Mouse (Mus musculus) T-helper 17 cell (primary cell): Measurements from ENCODE around the gene Nhp2.
"Not testable (repeated sequence)": the region's sequence is repeated elsewhere in the genome, so short reads cannot be mapped to it uniquely, and the experiment has no call there.

Source experiments
- in situ Hi-C, 2 experiments: fragments of 300-600 bp; cut with MboI, MseI; formaldehyde crosslinking; loops; 1 replicate in 1 of 2; 2 replicates in 1 of 2; pipeline ENCODE4 v1.15.1; 2025; ENCODE audit warnings: high pct_unique_total_duplicates in 2 of 2

Gene Nhp2

GRCm38 (mm10) chr11:51605602-51606446 lies 13.7 kb upstream of the Nhp2 start:
- in situ Hi-C loops = no loop called here

DNA sequence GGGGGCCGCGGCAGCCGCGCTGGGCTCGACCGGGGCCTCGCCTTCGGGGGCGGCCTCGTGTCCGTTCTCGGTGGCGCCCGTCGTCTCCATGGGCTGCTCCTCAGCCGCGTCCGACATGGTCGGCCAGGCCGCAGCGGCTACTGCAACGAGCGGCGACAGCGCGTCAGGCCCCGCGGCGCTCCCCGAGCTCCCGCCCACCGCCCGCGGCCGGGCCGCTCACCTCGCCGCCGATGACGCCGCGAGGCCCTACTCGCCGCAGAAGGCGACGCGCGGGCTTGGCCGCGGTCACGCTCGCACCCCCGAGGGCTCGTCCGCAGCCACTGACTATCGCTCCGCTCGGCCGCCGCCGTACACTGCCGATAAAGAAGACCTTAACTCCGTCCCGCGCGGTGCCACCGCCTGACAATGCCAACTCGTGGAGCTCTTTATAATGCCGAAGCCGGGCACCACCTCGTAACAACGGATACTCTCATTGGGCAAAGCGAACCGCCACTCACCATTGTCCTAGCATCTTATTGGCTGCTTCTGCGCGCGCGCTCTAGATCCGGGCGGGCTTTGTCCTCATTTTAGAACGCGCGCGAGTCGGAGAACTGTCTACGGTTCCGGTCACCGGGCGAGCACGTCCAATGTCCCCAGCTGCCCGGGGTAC lies 13.0 kb upstream of the Nhp2 start, which contains the start of gene Hnrnpab:
Gene Hnrnpab, minus strand, starts transcription at position 401 of the 649 bp plus-strand sequence.
- in situ Hi-C loops = no loop called here

DNA sequence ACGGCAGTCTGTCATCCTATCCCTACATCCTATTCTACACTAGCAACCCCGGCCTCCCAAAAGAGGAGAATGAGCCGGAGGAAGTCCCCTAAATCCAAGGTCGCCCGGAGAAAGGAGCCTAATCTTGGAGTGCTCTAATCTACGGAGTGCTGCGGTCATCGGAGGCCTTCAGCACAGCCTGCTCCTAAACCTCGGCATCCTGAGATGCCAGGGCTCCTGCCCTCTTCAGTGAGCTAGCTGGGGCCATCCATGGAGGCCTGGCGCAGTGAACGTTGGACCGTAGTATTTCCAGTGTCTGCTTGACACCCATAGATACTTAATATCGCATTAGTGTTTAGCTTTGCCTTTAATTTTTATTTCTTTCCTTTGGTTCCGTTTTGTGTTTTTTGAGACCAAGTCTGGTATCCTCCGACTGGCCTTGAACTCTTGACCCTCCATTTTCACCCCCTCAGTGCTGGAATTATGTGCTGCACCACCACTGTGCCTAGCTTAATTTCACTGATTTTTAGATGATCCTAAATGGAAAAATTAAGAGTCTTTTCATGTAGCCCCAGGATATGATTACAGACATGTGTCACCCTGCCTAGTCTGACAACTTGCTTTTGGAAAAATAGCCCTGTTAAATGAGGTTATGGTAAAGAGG lies 12.3 kb upstream of the Nhp2 start:
- in situ Hi-C loops = no loop called here

- in situ Hi-C loops = no loop called here
Observed at GRCm38 (mm10) chr11:51609266-51609909, 10.1 kb upstream of the Nhp2 start.

GRCm38 (mm10) chr11:51609940-51610339 lies 9.6 kb upstream of the Nhp2 start:
- in situ Hi-C loops = not testable (repeated sequence)

GRCm38 (mm10) chr11:51614256-51614655 lies 5.3 kb upstream of the Nhp2 start:
- in situ Hi-C loops = no loop called here

DNA sequence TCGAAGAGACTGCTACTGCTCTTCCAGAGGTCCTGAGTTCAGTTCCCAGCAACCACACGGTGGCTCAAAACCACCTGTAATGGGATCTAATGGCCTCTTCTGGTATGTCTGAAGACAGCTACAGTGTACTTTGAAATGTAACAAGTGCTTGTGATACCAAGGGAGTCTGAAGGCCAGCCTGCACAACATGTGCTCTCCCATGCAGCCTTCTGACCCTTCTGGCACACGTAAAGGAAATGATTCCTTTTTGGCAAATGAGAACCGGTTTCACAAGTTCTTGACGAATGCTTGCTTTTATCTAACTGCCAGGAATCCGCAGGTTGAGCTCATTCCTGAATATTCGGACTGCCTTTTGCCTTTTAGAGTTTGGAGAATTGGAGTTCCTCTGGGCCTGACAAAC lies 4.4 kb upstream of the Nhp2 start:
- in situ Hi-C loops = loop anchor here (5.0 kb wide), 3 partner anchors 37 to 72 kb away; partner anchors contain the start of genes 0610009B22Rik (in 1 of the 2), D930048N14Rik (in 1 of the 2) and N4bp3 (in 1 of the 2)

DNA sequence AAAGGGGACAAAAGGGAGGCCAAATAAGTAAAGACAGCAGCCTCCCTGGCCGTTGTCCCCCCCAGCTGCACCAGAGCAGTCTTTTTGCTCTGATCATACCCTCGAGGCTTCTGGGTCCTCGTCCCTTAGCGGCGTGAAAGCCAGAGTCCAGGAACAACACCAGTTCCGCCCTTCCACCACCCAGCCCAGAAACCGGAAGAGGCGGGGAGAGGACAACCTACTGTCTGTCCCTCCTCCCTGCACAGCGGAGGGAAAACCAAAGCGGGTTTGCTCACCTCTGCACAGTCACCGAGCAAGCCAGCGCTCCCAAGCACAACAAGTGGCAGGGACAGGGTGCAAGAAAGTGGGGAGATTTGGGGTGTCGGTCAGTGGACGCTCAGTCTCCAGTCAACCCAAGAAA lies 3.9 kb upstream of the Nhp2 start:
- in situ Hi-C loops = loop anchor here (5.0 kb wide), 3 partner anchors 37 to 72 kb away; partner anchors contain the start of genes 0610009B22Rik (in 1 of the 2), D930048N14Rik (in 1 of the 2) and N4bp3 (in 1 of the 2)

GRCm38 (mm10) chr11:51616113-51616512 lies 3.4 kb upstream of the Nhp2 start:
- in situ Hi-C loops = loop anchor here (5.0 kb wide), 3 partner anchors 36 to 71 kb away; partner anchors contain the start of genes 0610009B22Rik (in 1 of the 2), D930048N14Rik (in 1 of the 2) and N4bp3 (in 1 of the 2)

GRCm38 (mm10) chr11:51617693-51618092 lies 1.8 kb upstream of the Nhp2 start:
- in situ Hi-C loops = loop anchor here (5.0 kb wide), 3 partner anchors 35 to 70 kb away; partner anchors contain the start of genes 0610009B22Rik (in 1 of the 2), D930048N14Rik (in 1 of the 2) and N4bp3 (in 1 of the 2)

DNA sequence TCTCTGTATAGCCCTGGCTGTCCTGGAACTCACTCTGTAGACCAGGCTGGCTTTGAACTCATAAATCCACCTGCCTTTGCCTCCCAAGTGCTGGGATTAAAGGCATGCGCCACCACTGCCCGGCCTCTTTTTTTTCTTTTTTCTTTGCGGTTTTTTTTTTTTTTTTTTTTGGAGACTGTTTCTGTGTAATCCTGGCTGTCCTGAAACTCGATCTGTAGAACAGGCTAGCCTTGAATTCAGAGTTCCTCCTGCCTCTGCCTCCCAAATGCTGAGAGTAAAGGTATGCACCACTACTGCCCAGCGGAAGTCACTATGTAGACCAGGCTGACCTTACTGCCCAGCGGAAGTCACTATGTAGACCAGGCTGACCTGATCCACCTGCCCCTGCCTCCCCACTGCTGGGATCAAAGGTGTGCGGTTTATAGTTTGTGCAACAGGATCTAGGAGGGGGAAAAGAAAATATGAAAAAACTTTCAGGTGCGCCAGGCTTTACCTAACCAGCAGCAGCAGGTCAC lies 584 bp upstream of the Nhp2 start:
- in situ Hi-C loops = loop anchor here (5.0 kb wide), 3 partner anchors 33 to 68 kb away; partner anchors contain the start of genes 0610009B22Rik (in 1 of the 2), D930048N14Rik (in 1 of the 2) and N4bp3 (in 1 of the 2)

DNA sequence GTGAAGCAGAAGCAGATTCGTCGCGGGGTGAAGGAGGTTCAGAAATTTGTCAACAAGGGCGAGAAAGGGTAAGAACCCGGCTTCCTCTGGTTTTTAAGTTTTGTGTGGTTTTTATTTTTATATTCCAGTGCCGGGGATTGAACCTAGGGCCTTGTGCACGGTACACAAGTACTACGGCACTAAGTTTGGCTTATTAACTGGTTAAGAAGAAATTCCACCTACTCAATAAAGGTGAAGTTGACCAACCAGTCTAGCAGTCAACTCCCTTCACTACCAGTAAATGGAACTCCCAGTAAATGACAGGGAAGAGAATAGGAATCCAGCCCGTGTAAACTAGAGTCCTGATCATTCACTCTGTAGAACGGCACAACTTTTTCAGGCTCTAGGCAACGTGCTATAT lies 549 bp downstream of the Nhp2 start:
- in situ Hi-C loops = no loop called here

DNA sequence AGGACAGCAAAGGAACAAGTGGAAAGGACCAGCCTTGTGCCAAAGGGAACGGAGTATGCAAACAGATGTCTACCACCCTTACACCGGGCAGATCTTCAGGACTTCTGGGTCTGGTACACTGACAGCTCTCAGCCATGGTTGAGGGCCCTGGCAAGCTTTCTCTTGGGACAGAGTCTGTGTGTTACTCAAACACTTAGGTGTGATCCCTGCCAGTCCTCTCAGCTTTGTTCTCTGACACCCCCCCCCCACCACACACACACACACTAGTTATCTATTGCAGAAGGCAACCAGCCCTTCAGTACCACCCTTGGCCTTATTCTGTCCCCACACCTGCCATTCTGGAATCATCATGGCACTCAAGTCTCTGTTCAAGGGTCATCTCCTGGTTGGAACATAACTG lies 2.2 kb downstream of the Nhp2 start:
- in situ Hi-C loops = no loop called here

DNA sequence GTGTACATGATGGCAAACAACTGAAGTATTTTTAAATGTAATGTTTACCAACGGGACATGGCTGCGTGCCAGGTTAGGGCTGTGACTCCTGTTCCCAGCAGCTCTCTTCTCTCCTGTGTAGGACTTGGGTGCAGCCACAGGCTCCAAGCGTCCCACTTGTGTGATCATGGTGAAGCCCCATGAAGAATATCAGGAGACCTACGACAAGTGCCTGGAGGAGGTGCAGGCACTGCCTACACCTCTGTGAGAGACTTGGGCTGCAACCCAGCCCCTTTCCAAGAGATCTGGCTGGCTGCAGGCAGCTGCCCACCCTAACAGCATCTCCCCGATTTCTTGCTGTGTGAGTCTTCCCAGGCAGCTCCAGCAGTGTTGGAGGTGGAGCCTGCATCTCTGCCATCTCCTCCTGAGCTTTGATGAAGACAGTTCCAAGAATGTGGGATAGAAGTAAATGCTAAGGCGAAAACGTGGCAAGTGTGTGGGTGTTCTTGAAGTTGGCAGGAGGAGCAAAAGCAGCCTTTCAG lies 3.5 kb downstream of the Nhp2 start:
- in situ Hi-C loops = no loop called here

- in situ Hi-C loops = no loop called here
Observed at GRCm38 (mm10) chr11:51625187-51625820, 5.8 kb downstream of the Nhp2 start.

GRCm38 (mm10) chr11:51627425-51627824 lies 7.9 kb downstream of the Nhp2 start:
- in situ Hi-C loops = no loop called here

DNA sequence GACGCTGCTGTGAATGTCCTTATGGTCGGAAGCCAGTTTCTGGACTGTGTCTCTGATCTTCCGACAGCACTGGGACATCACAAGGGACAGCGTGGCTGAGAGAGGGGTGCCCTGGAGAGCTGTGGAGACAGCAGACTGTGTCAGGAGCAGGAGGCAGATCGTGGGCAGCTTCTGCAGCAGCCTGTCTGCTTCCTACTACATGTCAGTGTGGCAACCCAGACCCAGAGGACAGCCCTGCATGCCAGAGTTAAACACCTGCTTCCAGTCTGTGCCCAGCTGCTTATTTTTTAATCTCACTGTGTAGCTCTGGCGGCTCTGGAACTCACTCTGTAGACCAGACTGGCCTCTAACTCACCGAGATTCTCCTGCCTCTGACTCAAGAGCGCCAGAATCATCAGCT lies 8.4 kb downstream of the Nhp2 start:
- in situ Hi-C loops = no loop called here

DNA sequence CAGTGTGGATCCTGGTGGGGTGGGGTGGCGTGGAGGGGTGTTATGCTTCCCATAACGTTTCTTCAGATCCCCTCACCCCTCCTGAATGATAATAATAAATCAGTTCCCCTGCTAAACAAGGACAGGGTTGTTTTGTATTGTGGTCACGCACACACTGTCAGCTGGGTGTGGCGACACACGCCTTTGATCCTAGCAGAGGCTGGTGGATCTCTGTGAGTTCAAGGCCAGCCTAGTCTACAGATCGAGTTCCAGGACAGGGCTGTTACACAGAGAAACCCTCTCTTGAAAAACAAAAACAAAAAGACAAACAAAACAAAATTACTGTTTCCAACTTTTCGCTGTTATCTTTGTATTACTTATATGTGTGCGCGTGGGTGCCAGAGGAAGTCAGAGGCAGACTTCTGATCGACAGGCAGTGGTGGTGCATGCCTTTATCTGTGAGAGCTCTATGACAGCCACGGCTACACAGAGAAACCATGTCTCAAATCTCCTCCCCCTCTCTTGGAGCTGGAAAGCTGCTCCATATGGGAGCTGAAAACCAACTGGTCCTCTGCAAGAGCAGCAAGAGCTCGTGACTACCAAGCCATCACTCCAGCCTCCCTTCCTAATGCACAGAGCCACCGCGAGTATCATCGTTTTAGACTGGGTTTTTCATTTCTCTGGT lies 10.2 kb downstream of the Nhp2 start:
- in situ Hi-C loops = no loop called here

GRCm38 (mm10) chr11:51632130-51632753 lies 12.7 kb downstream of the Nhp2 start:
- in situ Hi-C loops = no loop called here
